Mouse (Mus musculus) MEL (cell line): ENCODE measurements around the gene Zfp282. TPM values are rescaled to one million over a fixed set of nuclear protein-coding genes. Genes with fewer than 3 reads are reported as not detected.

Experiments
- DNase-seq: peaks from one replicate; pipeline ENCODE4 v3.0.0; 2011; ENCODE audit warnings: low read depth, low spot score
- H3K27ac ChIP-seq: 2 replicates; pipeline ENCODE4 v1.5.1; 2012; ENCODE audit warnings: low read depth, mild to moderate bottlenecking, control low read depth, low read length, moderate library complexity; ENCODE audit not compliant: control insufficient read depth
- H3K27me3 ChIP-seq, 2 experiments: fragments of 150-350 bp in 1 of 2; sonication (generic) in 1 of 2; 2 replicates each; pipeline ENCODE4 v1.6.1; 2012; ENCODE audit warnings: low read length in 2 of 2, mild to moderate bottlenecking in 2 of 2, improper control_type of control experiment in 1 of 2, moderate library complexity in 1 of 2; ENCODE audit not compliant: insufficient read depth in 2 of 2, control insufficient read depth in 1 of 2
- H3K36me3 ChIP-seq, 2 experiments: 2 replicates each; pipeline ENCODE4 v1.6.1; 2012 to 2014; ENCODE audit warnings: low read length in 2 of 2, improper control_type of control experiment in 1 of 2, inconsistent platforms in 1 of 2, mild to moderate bottlenecking in 1 of 2; ENCODE audit not compliant: insufficient read depth in 2 of 2, control insufficient read depth in 1 of 2
- H3K4me1 ChIP-seq, 2 experiments: fragments of 150-350 bp in 1 of 2; sonication (generic) in 1 of 2; 2 replicates each; pipeline ENCODE4 v1.6.1; 2012; ENCODE audit warnings: low read length in 2 of 2, improper control_type of control experiment in 1 of 2, mild to moderate bottlenecking in 1 of 2; ENCODE audit not compliant: insufficient read depth in 2 of 2, control insufficient read depth in 1 of 2
- H3K4me3 ChIP-seq, 2 experiments: fragments of 150-350 bp in 1 of 2; sonication (generic) in 1 of 2; 2 replicates each; pipeline ENCODE4 v1.5.1; 2012; ENCODE audit warnings: low read depth in 2 of 2, low read length in 2 of 2, mild to moderate bottlenecking in 2 of 2, moderate library complexity in 2 of 2, control low read depth in 1 of 2, improper control_type of control experiment in 1 of 2; ENCODE audit not compliant: control insufficient read depth in 1 of 2, insufficient read depth in 1 of 2
- H3K79me2 ChIP-seq: 2 replicates; pipeline ENCODE4 v1.6.1; 2012; ENCODE audit warnings: mild to moderate bottlenecking, low read length, moderate library complexity; ENCODE audit not compliant: control insufficient read depth, poor library complexity, insufficient read depth
- H3K9ac ChIP-seq: 2 replicates; pipeline ENCODE4 v1.6.1; 2012; ENCODE audit warnings: low read depth, mild to moderate bottlenecking, control low read depth, low read length, moderate library complexity; ENCODE audit not compliant: control insufficient read depth, poor library complexity, severe bottlenecking
- H3K9me3 ChIP-seq: fragments of 150-350 bp; sonication (generic); replicated peaks from 2 replicates; pipeline ENCODE4 v1.6.1; 2012; ENCODE audit warnings: mild to moderate bottlenecking, low read length, improper control_type of control experiment, moderate library complexity; ENCODE audit not compliant: insufficient read depth
- CHD1 ChIP-seq: IDR thresholded peaks from 2 replicates; pipeline ENCODE4 v1.6.1; 2012; ENCODE audit warnings: low read depth, mild to moderate bottlenecking, inconsistent platforms, low read length, improper control_type of control experiment
- CTCF ChIP-seq, 3 experiments: IDR thresholded peaks in 2 of 3; conservative IDR thresholded peaks in 1 of 3; 2 replicates each; pipeline ENCODE4 v1.5.1; 2011 to 2012; ENCODE audit warnings: low read length in 3 of 3, low read depth in 2 of 3, mild to moderate bottlenecking in 2 of 3, improper control_type of control experiment in 1 of 3, inconsistent platforms in 1 of 3, mixed read lengths in 1 of 3, moderate library complexity in 1 of 3; ENCODE audit not compliant: control insufficient read depth in 1 of 3, insufficient read depth in 1 of 3, poor library complexity in 1 of 3, severe bottlenecking in 1 of 3
- EP300 ChIP-seq, 2 experiments: IDR thresholded peaks; 2 replicates each; pipeline ENCODE4 v1.6.1; 2011; ENCODE audit warnings: improper control_type of control experiment in 2 of 2, low read length in 2 of 2, low read depth in 1 of 2, mild to moderate bottlenecking in 1 of 2
- ETS1 ChIP-seq: IDR thresholded peaks from 2 replicates; pipeline ENCODE4 v1.6.1; 2012; ENCODE audit warnings: low read depth, mild to moderate bottlenecking, inconsistent platforms, low read length, improper control_type of control experiment, moderate library complexity
- JUND ChIP-seq: IDR thresholded peaks from 2 replicates; pipeline ENCODE4 v1.6.1; 2011; ENCODE audit warnings: low read depth, mild to moderate bottlenecking, improper control_type of control experiment, low read length
- KAT2A ChIP-seq: conservative IDR thresholded peaks from 2 replicates; pipeline ENCODE4 v1.6.1; 2012; ENCODE audit warnings: low read depth, low read length, improper control_type of control experiment, inconsistent platforms
- MAX ChIP-seq: IDR thresholded peaks from 2 replicates; pipeline ENCODE4 v1.6.1; 2011; ENCODE audit warnings: low read length, improper control_type of control experiment
- MAZ ChIP-seq: IDR thresholded peaks from 2 replicates; pipeline ENCODE4 v1.6.1; 2012; ENCODE audit warnings: low read depth, mild to moderate bottlenecking, inconsistent platforms, low read length, improper control_type of control experiment
- MEF2A ChIP-seq: IDR thresholded peaks from 2 replicates; pipeline ENCODE4 v1.6.1; 2014; ENCODE audit warnings: low read depth, mild to moderate bottlenecking, inconsistent platforms, low read length, improper control_type of control experiment; ENCODE audit not compliant: poor library complexity, insufficient replicate concordance, severe bottlenecking; ENCODE audit errors: extremely low read depth
- MXI1 ChIP-seq: IDR thresholded peaks from 2 replicates; pipeline ENCODE4 v1.6.1; 2011; ENCODE audit warnings: mild to moderate bottlenecking, low read depth, low read length, improper control_type of control experiment
- MYB ChIP-seq: IDR thresholded peaks from 2 replicates; pipeline ENCODE4 v1.6.1; 2011; ENCODE audit warnings: mild to moderate bottlenecking, low read depth, low read length, improper control_type of control experiment
- MYC ChIP-seq: IDR thresholded peaks from 2 replicates; pipeline ENCODE4 v1.6.1; 2011; ENCODE audit warnings: low read depth, mild to moderate bottlenecking, low read length, improper control_type of control experiment, moderate library complexity
- NELFE ChIP-seq: IDR thresholded peaks from 2 replicates; pipeline ENCODE4 v1.6.1; 2011; ENCODE audit warnings: low read depth, low read length, improper control_type of control experiment
- POLR2AphosphoS2 ChIP-seq: IDR thresholded peaks from 2 replicates; pipeline ENCODE4 v1.6.1; 2011; ENCODE audit warnings: low read length, improper control_type of control experiment
- RAD21 ChIP-seq: IDR thresholded peaks from 2 replicates; pipeline ENCODE4 v1.6.1; 2011; ENCODE audit warnings: mild to moderate bottlenecking, low read depth, low read length, improper control_type of control experiment
- RCOR1 ChIP-seq: IDR thresholded peaks from 2 replicates; pipeline ENCODE4 v1.6.1; 2012; ENCODE audit warnings: low read depth, mild to moderate bottlenecking, inconsistent platforms, low read length, improper control_type of control experiment
- SIN3A ChIP-seq: IDR thresholded peaks from 2 replicates; pipeline ENCODE4 v1.6.1; 2012; ENCODE audit warnings: low read length, improper control_type of control experiment, inconsistent platforms
- SMC3 ChIP-seq: IDR thresholded peaks from 2 replicates; pipeline ENCODE4 v1.6.1; 2011; ENCODE audit warnings: low read depth, low read length, improper control_type of control experiment
- TAL1 ChIP-seq: IDR thresholded peaks from 2 replicates; pipeline ENCODE4 v1.6.1; 2012; ENCODE audit warnings: mild to moderate bottlenecking, inconsistent platforms, low read length, moderate library complexity, mixed read lengths
- UBTF ChIP-seq: IDR thresholded peaks from 2 replicates; pipeline ENCODE4 v1.6.1; 2012; ENCODE audit warnings: low read depth, mild to moderate bottlenecking, inconsistent platforms, low read length, improper control_type of control experiment, moderate library complexity, borderline replicate concordance; ENCODE audit not compliant: insufficient read depth
- USF1 ChIP-seq: IDR thresholded peaks from 2 replicates; pipeline ENCODE4 v1.6.1; 2014; ENCODE audit warnings: low read depth, mild to moderate bottlenecking, inconsistent platforms, low read length, improper control_type of control experiment, moderate library complexity
- USF2 ChIP-seq, 2 experiments: IDR thresholded peaks; 2 replicates each; pipeline ENCODE4 v1.6.1; 2011 to 2012; ENCODE audit warnings: improper control_type of control experiment in 2 of 2, low read length in 2 of 2, borderline replicate concordance in 1 of 2, inconsistent platforms in 1 of 2, low read depth in 1 of 2, mild to moderate bottlenecking in 1 of 2; ENCODE audit not compliant: insufficient read depth in 1 of 2
- ZC3H11A ChIP-seq: IDR thresholded peaks from 2 replicates; pipeline ENCODE4 v1.6.1; 2012; ENCODE audit warnings: low read depth, mild to moderate bottlenecking, inconsistent platforms, low read length, improper control_type of control experiment
- ZKSCAN1 ChIP-seq: IDR thresholded peaks from 2 replicates; pipeline ENCODE4 v1.6.1; 2012; ENCODE audit warnings: low read depth, mild to moderate bottlenecking, inconsistent platforms, low read length, improper control_type of control experiment, moderate library complexity
- ZMIZ1 ChIP-seq: IDR thresholded peaks from 2 replicates; pipeline ENCODE4 v1.6.1; 2012; ENCODE audit warnings: low read depth, mild to moderate bottlenecking, inconsistent platforms, low read length, improper control_type of control experiment, moderate library complexity
- polyA plus RNA-seq, 2 experiments: library from polyadenylated mRNA; stranded (reverse) in 1 of 2; unstranded in 1 of 2; fragments of >175 nt in 1 of 2; fragments of >200 nt in 1 of 2; gene quantifications; 2 replicates each; pipeline versions ENCODE4 v1.2.1 to v1.2.4; 2012; ENCODE audit warnings: low replicate concordance in 2 of 2, low read depth in 1 of 2; ENCODE audit not compliant: insufficient read length in 2 of 2, insufficient read depth in 1 of 2, missing spikeins in 1 of 2
- total RNA-seq: library from RNA; depleted of rRNA; stranded (reverse); fragments of 300-350 nt; gene quantifications from 2 replicates; pipeline ENCODE4 v1.2.3, GENCODE M21; 2012; rRNA removed

The Zfp282 gene
- total RNA-seq (8.2 and 8.5 TPM in 2 replicates), polyA plus RNA-seq (10 to 100 TPM in 1 of 2 experiments, not detected in 1; 13.8 TPM)

DNA sequence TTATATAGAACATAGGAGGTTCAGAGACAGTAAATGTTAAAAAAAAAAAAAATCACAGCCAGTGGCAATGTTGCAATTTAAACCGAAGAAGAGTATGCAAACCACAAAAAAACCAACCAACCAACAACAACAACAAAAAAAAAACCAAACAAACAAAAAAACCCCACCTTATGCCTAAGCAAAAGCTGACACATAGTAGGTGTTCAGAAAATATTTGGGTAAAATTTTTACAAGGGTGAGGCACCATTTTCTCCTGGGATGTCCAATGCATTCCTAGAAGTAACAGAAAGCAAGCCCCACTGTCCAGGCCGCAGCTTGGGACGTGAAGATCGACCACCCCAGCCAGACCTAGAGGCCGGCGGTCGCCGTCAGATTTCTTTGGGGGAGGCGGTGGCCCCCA is at the start of gene Zfp282:
Zfp282 (plus strand) TSS at position 147 of the 400 bp plus-strand sequence.
- Histone ChIP-seq H3K27ac (peak within 1 kb of the TSS; percentile 85), H3K4me3 (peak within 1 kb of the TSS; percentile 99 to 100), H3K9ac (peak within 1 kb of the TSS; percentile 99), H3K4me1 (peaks cover 7 to 17% of the 10 kb centered on the region in 2 experiments), H3K36me3 (peaks cover 0 to 16% of the 10 kb centered on the region in 2 experiments; a peak in 2 of 4 replicates), H3K27me3 (no peaks in the 10 kb centered on the region), H3K9me3 (no peaks in the 10 kb centered on the region), H3K79me2 (peaks cover 12% of the 10 kb centered on the region)
- no peak for DNase-seq
- no peak for TF ChIP-seq KAT2A
- TF ChIP-seq MYB, result no peak
- no peak for TF ChIP-seq SMC3
- TF ChIP-seq MEF2A, result no peak
- TF ChIP-seq ZKSCAN1, result peak; percentile 94
- no peak for TF ChIP-seq MAZ
- no peak for TF ChIP-seq UBTF
- no peak for TF ChIP-seq ZC3H11A
- TF ChIP-seq TAL1, result no peak

DNA sequence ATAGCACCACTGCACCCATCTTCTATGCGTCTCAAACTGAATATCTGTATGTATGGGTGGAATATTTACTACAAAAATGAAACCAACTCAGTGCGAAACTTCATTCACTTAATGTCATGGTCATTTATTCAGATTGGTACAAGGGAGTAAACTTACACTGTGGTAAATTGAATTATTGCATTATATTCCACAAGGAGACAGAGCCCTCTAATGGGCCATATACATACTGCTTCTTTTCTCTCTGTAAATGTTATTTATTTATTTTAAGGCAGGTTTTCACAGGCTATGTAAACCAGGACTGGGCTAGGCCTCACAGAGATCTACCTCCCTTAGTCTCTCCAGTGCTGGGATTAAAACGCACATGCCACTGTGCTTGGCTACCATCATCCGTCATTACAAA is 49.5 kb upstream of the Zfp282 start:
- TF ChIP-seq RAD21 (peak; percentile 13), POLR2AphosphoS2 (no peak)
- Histone ChIP-seq H3K9ac (no peak overlapping the region), H3K9me3 (no peaks in the 10 kb centered on the region), H3K4me3 (no peak overlapping the region), H3K27ac (no peak overlapping the region), H3K27me3 (no peaks in the 10 kb centered on the region), H3K4me1 (peaks cover 0 to 3% of the 10 kb centered on the region in 2 experiments; a peak in 1 of 4 replicates), H3K79me2 (no peaks in the 10 kb centered on the region; the same call in 1 of the 2 replicates), H3K36me3 (peaks cover 0 to 5% of the 10 kb centered on the region in 2 experiments; a peak in 3 of 4 replicates)
- DNase-seq, result no peak

DNA sequence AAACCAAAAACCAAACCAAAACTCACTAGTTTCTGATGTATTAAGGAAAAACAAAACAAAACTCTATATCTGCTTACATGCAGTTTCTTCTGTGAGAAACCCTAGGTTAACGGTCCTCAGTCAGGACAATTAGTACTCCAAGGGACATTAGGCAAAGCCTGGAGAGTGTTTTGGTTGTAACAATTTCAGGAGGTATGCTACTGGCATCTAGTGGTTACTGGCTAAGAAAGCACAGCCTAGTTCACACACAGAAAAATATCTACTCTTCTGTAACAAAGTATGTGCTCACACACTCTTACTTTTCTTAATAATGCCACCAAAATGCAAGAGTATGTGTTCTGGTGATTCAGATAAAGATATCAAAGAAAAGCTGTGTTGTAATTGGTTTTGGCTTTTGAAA is 48.1 kb upstream of the Zfp282 start:
- Histone ChIP-seq H3K79me2 (no peaks in the 10 kb centered on the region; the same call in 1 of the 2 replicates), H3K9me3 (no peaks in the 10 kb centered on the region), H3K27ac (no peak overlapping the region), H3K27me3 (no peaks in the 10 kb centered on the region), H3K4me3 (peak overlapping the region in 1 of 2 experiments; percentile 95; a peak in 1 of 4 replicates), H3K9ac (peak overlapping the region; percentile 89), H3K36me3 (peaks cover 0 to 5% of the 10 kb centered on the region in 2 experiments; a peak in 3 of 4 replicates), H3K4me1 (peaks cover 0 to 3% of the 10 kb centered on the region in 2 experiments; a peak in 1 of 4 replicates)
- DNase-seq, result peak; percentile 77
- TF ChIP-seq MEF2A (no peak), EP300 (IDR thresholded peaks at IDR 0.05; ENCODE audit: low read depth in 1 of 2, low read length in 2 of 2) (no peak), ETS1 (peak; percentile 19; the same call in 1 of the 2 replicates), ZMIZ1 (no peak), TAL1 (no peak), CTCF (IDR thresholded peaks at IDR 0.05 in 2 of 3, conservative IDR thresholded peaks at IDR 0.05 in 1 of 3; ENCODE audit: control insufficient read depth in 1 of 3, insufficient read depth in 1 of 3, low read depth in 2 of 3, low read length in 3 of 3, poor library complexity in 1 of 3, severe bottlenecking in 1 of 3) (peak; percentile 11 to 78 (median 53); a peak in 4 of 6 replicates), RCOR1 (no peak), CHD1 (no peak), JUND (no peak), MAX (no peak), SIN3A (peak; percentile 64; the same call in 1 of the 2 replicates), MYC (no peak), USF1 (no peak), SMC3 (peak; percentile 69), MXI1 (no peak), USF2 (IDR thresholded peaks at IDR 0.05; ENCODE audit: borderline replicate concordance in 1 of 2, insufficient read depth in 1 of 2, low read depth in 1 of 2, low read length in 2 of 2) (no peak), NELFE (no peak), MYB (no peak)
